Mouse (Mus musculus) liver, embryonic 14.5 days (tissue): ENCODE measurements around the gene Fbxw21. TPM values are rescaled to one million over a fixed set of nuclear protein-coding genes. Genes with fewer than 3 reads are reported as not detected.

Experiments
- ATAC-seq: fragments of 200-750 bp; cut with Nextera tagmentation; 2 replicates; pipeline ENCODE4 v1.8.0; 2017; ENCODE audit warnings: moderate number of reproducible peaks, mild to moderate bottlenecking, moderate library complexity; ENCODE audit not compliant: insufficient read depth
- DNase-seq, 3 experiments: peaks; one replicate each; pipeline ENCODE4 v3.0.0-alpha.2; 2012 to 2013; ENCODE audit warnings: low read depth in 3 of 3, low spot score in 3 of 3
- H3K27ac ChIP-seq: fragments of 300-500 bp; sonication (generic); 2 replicates; pipeline ENCODE4 v1.5.1; 2014; ENCODE audit warnings: moderate library complexity, mild to moderate bottlenecking, control low read depth, inconsistent platforms
- H3K27me3 ChIP-seq: fragments of 300-500 bp; sonication (generic); 2 replicates; pipeline ENCODE4 v1.6.1; 2014; ENCODE audit warnings: mild to moderate bottlenecking, low read length, moderate library complexity; ENCODE audit not compliant: control insufficient read depth, insufficient read depth
- H3K36me3 ChIP-seq: fragments of 300-500 bp; sonication (generic); replicated peaks from 2 replicates; pipeline ENCODE4 v1.6.1; 2014; ENCODE audit warnings: low read depth; ENCODE audit not compliant: control insufficient read depth, insufficient read depth
- H3K4me1 ChIP-seq, 2 experiments: fragments of 200-500 bp in 1 of 2; fragments of 300-500 bp in 1 of 2; sonication (generic) in 1 of 2; replicated peaks; 2 replicates each; pipeline ENCODE4 v1.6.1; 2012 to 2014; ENCODE audit warnings: antibody characterized with exemption in 1 of 2, inconsistent platforms in 1 of 2, low read length in 1 of 2; ENCODE audit not compliant: control insufficient read depth in 2 of 2, insufficient read depth in 2 of 2
- H3K4me2 ChIP-seq: fragments of 300-500 bp; sonication (generic); 2 replicates; pipeline ENCODE4 v1.6.1; 2014; ENCODE audit warnings: low read depth, mild to moderate bottlenecking, control low read depth, moderate library complexity
- H3K4me3 ChIP-seq, 2 experiments: fragments of 200-500 bp in 1 of 2; fragments of 300-500 bp in 1 of 2; sonication (generic) in 1 of 2; 2 replicates each; pipeline ENCODE4 v1.5.1; 2012 to 2014; ENCODE audit warnings: low read depth in 2 of 2, low read length in 2 of 2, mild to moderate bottlenecking in 2 of 2, control low read depth in 1 of 2, inconsistent platforms in 1 of 2, moderate library complexity in 1 of 2; ENCODE audit not compliant: insufficient read depth in 1 of 2
- H3K9ac ChIP-seq: fragments of 300-500 bp; sonication (generic); replicated peaks from 2 replicates; pipeline ENCODE4 v1.6.1; 2014; ENCODE audit warnings: mild to moderate bottlenecking, control low read depth, moderate library complexity
- H3K9me3 ChIP-seq: fragments of 300-500 bp; sonication (generic); 2 replicates; pipeline ENCODE4 v1.6.1; 2016; ENCODE audit warnings: low read length, mixed read lengths; ENCODE audit not compliant: control insufficient read depth
- CTCF ChIP-seq: IDR thresholded peaks from 2 replicates; pipeline ENCODE4 v1.5.1; 2016; ENCODE audit warnings: antibody characterized with exemption, low read depth, control low read depth
- EP300 ChIP-seq: IDR thresholded peaks from 2 replicates; pipeline ENCODE4 v1.6.1; 2016; ENCODE audit warnings: antibody characterized with exemption, low read depth
- WGBS: fragments of 180-500 bp; shearing (Covaris S2); extraction: QIAGEN DNeasy Blood & Tissue Kit; methylation state at CpG from one replicate; pipeline ENCODE4 v1.1.7; 2014; ENCODE audit not compliant: insufficient replicate concordance; 5-methylcytosine and 5-hydroxymethylcytosine counted together
- polyA plus RNA-seq, 2 experiments: library from polyadenylated mRNA; depleted of rRNA in 1 of 2; stranded (reverse) in 1 of 2; unstranded in 1 of 2; fragments of >200 nt; fragmentation: Nextera tagmentation in 1 of 2; extraction: Ambion mirVana in 1 of 2; gene quantifications; 2 replicates each; pipeline versions ENCODE4 v1.2.1 to v1.2.3; 2012 to 2014

The Fbxw21 gene
- polyA plus RNA-seq, 2 experiments, result not detected

DNA sequence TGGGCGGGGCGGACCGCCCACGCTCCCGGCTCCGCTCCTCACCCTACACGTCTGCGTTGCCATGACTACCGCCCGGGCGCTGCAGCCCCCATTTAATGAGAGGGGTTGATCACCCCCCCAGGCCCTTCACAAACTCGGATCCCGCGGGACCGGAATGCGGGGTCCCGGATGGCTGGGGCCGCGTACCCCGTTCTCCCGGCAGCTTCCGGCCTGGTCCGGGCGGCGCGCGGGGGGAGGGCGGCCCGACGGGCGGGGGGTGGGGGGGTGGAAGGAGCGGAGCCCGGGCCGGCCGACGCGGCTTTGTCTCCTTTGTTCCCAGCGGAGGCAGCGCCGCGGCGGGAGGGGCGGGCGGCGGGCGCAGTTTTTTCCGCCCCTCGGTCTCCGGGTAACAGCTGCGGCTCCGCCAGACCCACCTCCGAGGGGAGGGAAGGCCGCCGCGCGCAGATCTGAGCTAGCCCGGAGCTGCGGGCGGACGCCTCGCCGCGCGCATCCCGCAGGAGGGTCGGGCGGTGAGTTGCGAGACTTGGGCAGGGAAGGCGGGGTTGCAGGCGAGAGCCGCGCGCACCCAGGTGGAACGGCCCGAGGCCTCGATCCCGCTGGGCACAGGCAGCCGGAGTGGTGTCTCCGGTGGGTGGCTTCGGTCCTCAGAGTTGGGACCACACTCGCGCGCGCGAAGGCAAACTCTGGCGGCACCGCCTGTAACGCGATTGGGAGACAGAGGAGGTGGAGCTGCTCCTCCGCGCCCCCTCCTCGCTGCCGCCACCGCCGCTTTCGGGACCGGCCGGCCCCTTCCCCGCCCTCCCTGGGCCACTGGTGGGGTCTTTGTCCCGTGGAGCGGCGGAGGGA is 66.5 kb downstream of the Fbxw21 start, which contains the start of gene Plxnb1:
Gene Plxnb1 (plus strand): TSS at position 253 of the 846 bp plus-strand sequence.
- peaks cover 0 to 14% of the 10 kb centered on the region in 2 experiments; a peak in 2 of 4 replicates for H3K4me1 ChIP-seq
- peak within 1 kb of the TSS; percentile 58 for H3K4me2 ChIP-seq
- 2% methylated on average over 99 of the region's 102 CpGs for WGBS
- H3K4me3 ChIP-seq, result peak within 1 kb of the TSS; percentile 59 to 64
- peaks cover 12% of the 10 kb centered on the region for H3K36me3 ChIP-seq
- TF ChIP-seq CTCF (no peak), EP300 (no peak)
- peaks cover 30% of the 10 kb centered on the region for H3K27me3 ChIP-seq
- peak within 1 kb of the TSS; percentile 18; the same call in 1 of the 2 replicates for H3K9ac ChIP-seq
- no peak for DNase-seq
- H3K9me3 ChIP-seq, result no peaks in the 10 kb centered on the region
- H3K27ac ChIP-seq, result no peak within 1 kb of the TSS; the same call in 1 of the 2 replicates
- peak; percentile 24; the same call in 1 of the 2 replicates for ATAC-seq

DNA sequence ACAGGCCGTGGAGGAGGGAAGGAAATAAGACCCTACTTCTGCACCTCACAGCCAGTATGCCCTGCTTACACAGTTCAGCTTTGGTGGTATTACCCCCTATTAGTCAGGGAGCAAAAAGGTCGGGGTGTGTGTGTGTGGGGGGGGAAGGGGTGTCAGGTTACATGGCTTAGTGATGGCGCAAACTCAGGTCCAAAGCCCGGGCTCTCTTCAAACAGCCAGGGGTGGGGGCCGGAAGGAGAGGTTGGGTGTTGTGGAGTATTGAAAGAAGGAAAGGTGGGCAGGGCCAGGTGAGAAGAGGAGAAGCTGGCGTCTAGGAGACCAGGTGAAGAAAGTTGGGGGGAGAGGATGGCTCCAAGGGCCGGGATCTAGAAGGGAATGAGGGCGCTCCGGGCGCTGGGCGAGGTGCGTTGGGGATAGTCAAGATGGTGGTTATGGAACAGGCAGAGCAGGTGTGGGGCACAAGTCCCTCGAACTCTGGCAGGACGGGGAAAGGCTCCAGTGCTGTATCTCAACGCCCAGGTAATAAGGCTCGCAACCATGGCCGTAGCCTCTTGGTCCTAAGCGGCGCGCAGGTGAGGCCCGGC is 67.2 kb downstream of the Fbxw21 start:
- H3K27ac ChIP-seq, result no peak overlapping the region
- H3K4me2 ChIP-seq, result peak overlapping the region; percentile 58
- 5% methylated on average over 21 of the region's 21 CpGs for WGBS
- ATAC-seq (peak; percentile 48), DNase-seq (no peak)
- peaks cover 0 to 14% of the 10 kb centered on the region in 2 experiments; a peak in 2 of 4 replicates for H3K4me1 ChIP-seq
- peaks cover 30% of the 10 kb centered on the region for H3K27me3 ChIP-seq
- H3K4me3 ChIP-seq, result peak overlapping the region; percentile 59 to 64
- no peak for TF ChIP-seq CTCF
- TF ChIP-seq EP300, result no peak
- peaks cover 12% of the 10 kb centered on the region for H3K36me3 ChIP-seq
- no peaks in the 10 kb centered on the region for H3K9me3 ChIP-seq
- H3K9ac ChIP-seq, result no peak overlapping the region

DNA sequence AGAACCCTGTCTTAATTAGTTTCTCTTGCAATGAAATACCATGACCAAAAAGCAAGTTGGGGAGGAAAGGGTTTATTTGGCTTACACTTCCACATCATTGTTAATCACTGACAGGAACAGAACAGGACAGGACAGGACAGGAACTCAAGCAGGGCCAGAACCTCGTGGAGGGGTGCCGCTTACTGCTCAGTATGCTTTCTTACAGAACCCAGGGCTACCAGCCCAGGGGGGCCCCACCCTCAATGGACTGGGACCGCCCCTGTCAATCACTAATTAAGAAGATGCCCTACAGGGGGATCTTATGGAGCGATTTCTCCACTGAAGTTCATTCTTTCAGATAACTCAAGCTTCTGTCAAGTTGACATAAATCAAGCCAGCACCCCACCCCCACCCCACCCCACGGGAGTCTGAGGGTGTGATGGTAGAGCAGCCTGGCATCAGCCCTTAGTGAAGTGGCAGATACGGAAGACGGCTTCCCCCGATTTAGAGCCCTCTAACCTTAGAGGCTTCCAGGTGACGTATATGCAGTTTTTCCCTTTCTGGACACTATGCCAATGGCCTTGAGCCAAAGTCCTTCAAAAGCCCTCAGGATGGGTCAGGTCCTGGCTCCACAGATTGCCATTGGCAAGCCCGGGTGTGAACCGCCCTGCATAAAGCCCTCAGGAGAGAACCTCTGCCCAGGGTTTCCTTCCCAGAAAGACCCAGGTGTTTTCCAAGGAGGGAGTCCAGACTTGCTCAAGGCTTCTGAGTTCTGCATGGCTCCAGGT is 67.9 kb downstream of the Fbxw21 start:
- no peak for ATAC-seq
- H3K9me3 ChIP-seq, result no peaks in the 10 kb centered on the region
- H3K9ac ChIP-seq, result no peak overlapping the region
- no peak overlapping the region for H3K27ac ChIP-seq
- H3K4me1 ChIP-seq, result peaks cover 0 to 14% of the 10 kb centered on the region in 2 experiments; a peak in 2 of 4 replicates
- WGBS, result 30% methylated on average over 11 of the region's 11 CpGs
- H3K4me2 ChIP-seq, result peak overlapping the region; percentile 58
- no peak for TF ChIP-seq EP300
- TF ChIP-seq CTCF, result no peak
- no peak overlapping the region; a peak in 1 of 4 replicates for H3K4me3 ChIP-seq
- peaks cover 12% of the 10 kb centered on the region for H3K36me3 ChIP-seq
- H3K27me3 ChIP-seq, result peaks cover 30% of the 10 kb centered on the region
- no peak for DNase-seq

DNA sequence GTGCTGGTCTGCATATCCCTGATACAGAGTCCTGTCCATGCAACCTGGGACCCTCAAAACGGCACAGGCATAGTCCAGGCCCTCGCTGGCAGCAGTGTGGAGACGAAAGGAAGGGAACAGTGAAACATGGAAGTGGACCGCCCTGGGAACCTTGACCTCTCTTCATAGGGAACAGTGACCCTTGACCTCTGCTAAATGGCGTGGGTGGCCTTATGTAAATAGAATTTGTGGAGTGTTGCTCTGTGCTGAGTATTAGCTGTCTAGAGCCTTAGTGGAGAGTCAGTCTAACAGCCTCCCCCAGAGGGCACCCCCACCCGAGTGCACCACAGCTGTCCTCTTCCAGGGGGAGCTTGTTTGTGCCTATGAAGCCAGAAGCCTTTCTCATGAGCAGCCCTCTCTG is 69.0 kb downstream of the Fbxw21 start:
- Histone ChIP-seq H3K9me3 (no peaks in the 10 kb centered on the region), H3K9ac (no peak overlapping the region)
- peak; percentile 40 for ATAC-seq

More for the DNA sequence above, 69.0 kb downstream of the Fbxw21 start:
- H3K27me3 ChIP-seq, result peaks cover 30% of the 10 kb centered on the region
- TF ChIP-seq CTCF, result no peak
- no peak for TF ChIP-seq EP300
- peaks cover 0 to 8% of the 10 kb centered on the region in 2 experiments; a peak in 1 of 4 replicates for H3K4me1 ChIP-seq
- 62% methylated on average over 6 of the region's 6 CpGs for WGBS
- peaks cover 12% of the 10 kb centered on the region for H3K36me3 ChIP-seq
- no peak overlapping the region for H3K4me3 ChIP-seq
- no peak overlapping the region for H3K27ac ChIP-seq
- DNase-seq, result no peak
- H3K4me2 ChIP-seq, result no peak overlapping the region
